Mouse (Mus musculus) T-helper 17 cell (primary cell): ENCODE data around the gene Nkx6-1.

Experiments
- in situ Hi-C, 2 experiments: fragments of 300-600 bp; cut with MboI, MseI; formaldehyde crosslinking; loops; 1 replicate in 1 of 2; 2 replicates in 1 of 2; pipeline ENCODE4 v1.15.1; 2025; ENCODE audit warnings: high pct_unique_total_duplicates in 2 of 2

Gene Nkx6-1

GRCm38 (mm10) chr5:101660666-101661065 is 4.1 kb downstream of the Nkx6-1 start:
- in situ Hi-C loops, result loop anchor here in 1 of 2 experiments (10.0 kb wide), 1 partner anchor 666 kb away; no protein-coding TSS in a partner anchor

GRCm38 (mm10) chr5:101659411-101659971 is 5.3 kb downstream of the Nkx6-1 start:
- in situ Hi-C loops, result no loop called here

GRCm38 (mm10) chr5:101658984-101659290 is 5.9 kb downstream of the Nkx6-1 start:
- in situ Hi-C loops, result no loop called here

- in situ Hi-C loops, result no loop called here
Measured at GRCm38 (mm10) chr5:101658188-101658983, 6.4 kb downstream of the Nkx6-1 start.

GRCm38 (mm10) chr5:101657698-101658097 is 7.1 kb downstream of the Nkx6-1 start:
- in situ Hi-C loops, result no loop called here

GRCm38 (mm10) chr5:101656107-101656506 is 8.7 kb downstream of the Nkx6-1 start:
- in situ Hi-C loops, result no loop called here

GRCm38 (mm10) chr5:101655418-101655817 is 9.4 kb downstream of the Nkx6-1 start:
- in situ Hi-C loops, result no loop called here

- in situ Hi-C loops, result no loop called here
Measured at GRCm38 (mm10) chr5:101647726-101648686, 16.8 kb downstream of the Nkx6-1 start.

GRCm38 (mm10) chr5:101646961-101647575 is 17.7 kb downstream of the Nkx6-1 start:
- in situ Hi-C loops, result no loop called here

GRCm38 (mm10) chr5:101645071-101645470 is 19.7 kb downstream of the Nkx6-1 start:
- in situ Hi-C loops, result no loop called here

- in situ Hi-C loops, result no loop called here
Measured at GRCm38 (mm10) chr5:101638101-101638500, 26.7 kb downstream of the Nkx6-1 start.
